Mouse (Mus musculus): Measurements from ENCODE around the gene Ppp6r3.

Gene Ppp6r3

DNA sequence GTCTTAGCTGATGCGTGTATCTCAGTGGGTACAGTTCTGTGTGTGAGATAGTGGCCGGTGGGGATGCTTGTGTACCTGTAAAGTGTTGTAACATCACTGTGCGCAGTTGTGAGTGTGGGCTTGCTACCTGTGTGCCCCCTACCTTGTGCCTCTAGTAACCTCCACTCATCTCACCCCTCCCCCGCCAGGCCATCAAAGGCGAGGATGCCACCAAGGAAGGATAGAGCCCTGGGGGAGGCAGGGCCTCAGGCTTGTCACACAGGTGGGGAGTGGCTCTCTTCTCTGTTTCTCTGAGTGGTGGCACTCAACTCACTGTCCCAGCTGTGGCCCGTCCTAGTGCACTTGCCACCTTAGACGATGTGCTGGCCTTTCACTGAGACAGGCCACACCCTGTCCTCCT, 144.5 kb downstream of the Ppp6r3 start:
- DNase-seq (ENCODE audit: low spot score): no peak

DNA sequence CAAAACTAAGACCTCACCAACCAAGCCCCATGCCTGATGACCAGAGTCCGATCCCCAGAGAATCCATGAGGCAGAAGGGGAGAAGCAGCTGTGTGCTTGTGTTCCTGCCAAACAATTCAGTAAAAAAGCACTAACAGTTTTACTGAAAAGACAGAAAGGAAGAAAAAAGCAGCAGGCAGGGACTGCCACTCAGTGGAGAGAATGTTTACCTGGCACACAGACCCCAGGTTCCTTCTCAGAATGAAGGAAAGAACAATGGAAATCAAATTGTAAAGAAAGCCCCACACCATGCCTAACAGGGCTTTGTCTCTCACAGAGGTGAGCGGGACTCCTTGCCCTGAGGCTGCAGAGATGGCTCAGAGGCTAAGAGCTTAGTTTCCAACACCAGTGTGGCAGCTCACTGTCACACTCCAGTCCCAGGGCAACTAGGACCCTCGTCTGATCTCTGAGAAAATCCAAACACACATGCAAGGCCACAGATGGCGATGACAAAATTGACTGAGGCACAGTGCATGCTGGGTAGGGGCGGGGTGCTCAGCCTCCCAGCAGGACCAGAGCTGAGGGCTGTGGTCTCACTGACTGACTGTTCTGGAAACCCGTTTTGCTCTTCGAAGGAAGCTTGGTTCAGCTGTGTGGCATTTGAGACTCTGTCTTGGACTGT, 146.3 kb downstream of the Ppp6r3 start:
- DNase-seq (ENCODE audit: low spot score): no peak

DNA sequence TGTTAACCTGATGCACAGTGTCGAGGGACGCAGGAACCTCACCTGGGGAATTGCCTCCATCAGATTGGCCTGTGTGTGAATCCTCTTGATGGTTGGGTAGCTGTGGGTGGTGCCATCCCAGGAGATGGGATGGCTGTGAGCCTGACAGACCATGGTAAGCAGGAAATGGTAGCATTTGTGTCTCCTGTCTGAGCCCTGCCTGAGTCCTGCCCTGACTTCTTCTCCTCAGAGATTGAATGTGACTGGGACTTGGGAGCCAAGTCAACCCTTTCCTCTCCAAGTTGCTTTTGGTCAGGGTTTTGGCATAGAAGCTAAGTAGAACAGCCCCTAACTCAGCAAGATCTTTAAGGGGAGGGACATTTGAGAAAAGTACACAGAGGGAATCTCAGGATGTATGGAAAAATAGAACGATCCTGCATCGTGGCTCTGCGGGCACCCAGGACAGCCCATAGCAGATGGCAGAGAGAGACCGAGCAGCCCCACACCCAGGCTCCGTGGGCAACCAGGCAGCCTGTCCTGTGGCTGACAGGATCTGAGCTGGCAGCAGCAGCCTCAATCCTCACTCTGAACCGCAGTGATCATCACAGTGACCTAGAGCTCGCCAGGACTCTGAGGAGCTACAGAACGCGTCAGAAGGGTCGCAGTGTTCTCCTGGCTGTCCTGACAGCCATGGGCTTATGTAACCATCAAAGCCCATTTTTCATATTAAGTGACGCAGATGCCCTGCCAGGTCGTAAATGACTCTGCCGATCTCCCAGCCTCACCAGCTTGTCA, 147.3 kb downstream of the Ppp6r3 start:
- no peak for DNase-seq (ENCODE audit: low spot score)

DNA sequence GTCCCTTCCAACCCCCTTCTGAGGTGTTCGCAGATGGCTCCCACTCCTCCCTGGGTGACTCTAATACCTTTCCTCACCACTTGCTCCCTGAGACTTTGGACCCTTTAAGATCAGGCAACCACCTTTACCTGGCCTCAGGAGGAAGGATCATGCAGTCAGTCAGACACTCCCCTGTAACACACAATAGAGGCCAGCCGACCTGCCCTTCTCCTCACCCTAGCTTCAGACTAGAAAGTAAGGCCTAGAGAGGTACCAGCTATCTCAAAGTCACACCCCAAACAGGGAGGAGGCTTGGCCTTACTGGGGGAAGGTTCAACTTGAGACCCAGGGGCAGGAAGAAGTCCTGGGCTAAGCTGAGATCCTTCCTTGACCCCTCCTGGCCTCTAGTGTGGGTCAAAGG, 151.3 kb downstream of the Ppp6r3 start:
- no peak for DNase-seq (ENCODE audit: low spot score)

DNA sequence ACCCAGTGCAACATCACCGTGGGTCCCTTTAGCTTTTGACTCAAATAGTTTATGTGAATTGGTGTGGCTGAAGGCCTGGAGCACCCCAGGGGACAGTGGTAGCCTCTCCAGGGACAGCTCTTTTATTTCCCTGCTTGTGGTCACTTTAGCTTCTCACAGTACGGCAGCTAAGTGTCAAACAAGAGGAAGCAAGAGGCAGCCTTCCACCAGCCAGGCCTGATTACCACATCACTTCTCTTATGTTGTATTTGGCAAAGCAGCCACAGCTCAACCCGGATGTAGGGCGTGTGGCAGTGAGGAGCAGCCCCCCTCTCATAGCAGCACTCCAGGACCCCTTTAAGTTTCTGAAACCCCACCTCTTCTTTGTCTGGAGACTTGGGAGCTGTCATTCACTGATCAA, 152.6 kb downstream of the Ppp6r3 start:
- no peak for DNase-seq (ENCODE audit: low spot score)

DNA sequence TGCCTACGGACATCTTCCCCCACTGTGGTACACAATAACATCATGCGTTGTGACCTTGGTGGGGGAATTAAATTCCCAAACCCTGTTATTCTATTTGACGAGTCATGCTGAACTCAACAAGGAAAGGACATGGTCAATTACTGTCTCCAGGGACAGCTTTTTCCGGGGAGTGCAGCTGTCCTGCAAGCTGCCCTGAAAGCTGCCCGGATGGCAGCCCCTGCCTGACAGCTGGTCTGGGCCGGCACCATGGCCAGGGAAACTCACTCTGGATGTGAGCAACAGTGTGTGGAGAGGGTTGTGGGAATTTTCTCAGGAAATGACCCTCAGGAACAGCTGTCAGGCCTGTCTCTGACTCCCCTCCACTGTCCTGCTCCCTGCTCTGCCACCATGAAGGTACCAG, 153.1 kb downstream of the Ppp6r3 start:
- no peak for DNase-seq (ENCODE audit: low spot score)

DNA sequence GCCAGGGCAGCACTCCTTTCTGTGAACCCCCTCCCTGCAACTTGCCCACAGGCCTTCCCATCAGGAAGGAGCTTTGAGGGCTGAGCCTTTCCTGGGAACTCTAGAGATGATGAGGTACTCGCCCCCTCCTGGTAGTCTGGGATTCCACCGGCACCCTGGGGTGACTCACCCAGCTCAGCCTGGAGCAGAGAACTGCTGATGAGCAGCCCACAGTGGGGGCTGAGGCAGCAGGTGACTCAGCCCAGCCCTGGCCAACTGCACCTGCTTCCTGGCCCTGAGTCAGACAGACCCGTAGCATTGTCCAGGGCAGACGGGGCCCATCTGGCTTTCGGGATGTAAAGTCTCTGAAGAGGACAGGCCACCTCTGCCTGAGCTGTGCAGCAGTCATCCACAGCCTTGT, 156.3 kb downstream of the Ppp6r3 start:
- no peak for DNase-seq (ENCODE audit: low spot score)

DNA sequence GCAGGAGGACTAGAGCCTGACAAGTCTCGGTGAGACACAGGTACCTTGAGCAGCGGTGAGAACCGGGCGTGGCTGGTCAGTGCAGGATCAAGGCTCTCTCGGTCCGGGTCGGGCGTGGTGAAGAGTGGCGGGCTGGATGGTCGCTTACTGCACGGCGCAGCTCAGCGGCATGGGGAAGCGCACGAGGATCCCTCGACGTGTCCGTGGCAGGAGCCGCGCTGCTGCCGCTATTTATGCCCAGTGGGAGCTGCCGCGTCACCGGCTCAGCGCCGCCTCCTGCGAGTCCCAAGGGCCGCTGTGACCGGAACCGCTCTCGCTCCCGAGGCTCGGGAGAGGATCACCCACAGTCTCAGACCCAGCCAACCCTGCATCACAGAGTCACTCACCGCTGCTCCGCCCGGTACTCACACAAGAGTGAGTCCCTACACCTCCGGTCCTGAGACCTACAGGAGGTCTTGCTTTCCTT, 161.2 kb downstream of the Ppp6r3 start, which contains the start of gene Gal:
Gal (minus strand) TSS at position 277 of the 466 bp plus-strand sequence.
- peak; percentile 40 for DNase-seq (ENCODE audit: low spot score)

DNA sequence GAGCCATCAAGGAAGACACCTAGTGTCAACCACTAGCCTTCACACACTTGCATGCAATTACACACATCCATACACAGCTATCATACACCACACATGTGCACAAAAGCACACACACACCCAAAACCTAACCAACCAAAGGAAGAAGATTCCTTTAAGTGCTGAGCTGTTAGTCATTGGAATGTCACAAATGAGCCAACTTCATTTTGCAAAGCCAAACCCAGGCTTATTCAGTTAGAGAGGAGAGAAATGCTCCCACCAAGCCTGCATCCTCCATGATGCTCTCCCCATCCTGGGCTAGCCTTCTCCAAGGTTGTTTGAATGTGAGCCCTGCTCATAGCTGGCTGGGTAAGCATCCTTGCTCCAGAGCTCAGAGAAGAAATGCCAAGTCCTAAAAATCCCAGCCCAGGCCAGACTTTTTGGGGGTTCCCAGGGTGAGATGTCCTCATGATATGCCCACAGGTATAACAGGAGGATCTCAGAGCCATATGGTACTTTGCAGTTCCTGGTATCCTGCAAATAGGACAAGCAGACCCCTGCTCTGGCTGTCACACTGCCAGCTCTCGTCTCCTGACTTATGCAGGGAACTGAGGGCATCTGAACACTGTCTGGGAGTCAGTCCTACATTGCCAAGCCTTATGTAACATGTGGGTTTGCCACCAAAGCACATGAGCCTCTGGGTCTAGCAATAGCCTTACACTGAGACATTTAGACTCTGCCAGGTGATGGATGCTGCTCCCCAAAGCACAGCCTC, 169.8 kb downstream of the Ppp6r3 start:
- DNase-seq (ENCODE audit: low spot score): no peak
